Mouse (Mus musculus): ENCODE data around the gene Synpo2l. TPM values are rescaled to one million over a fixed set of nuclear protein-coding genes. Genes with fewer than 3 reads are reported as not detected.

Synpo2l gene
- total and polyA plus RNA-seq, 2 experiments from 2014 or later: 0.28 to 0.33 TPM

DNA sequence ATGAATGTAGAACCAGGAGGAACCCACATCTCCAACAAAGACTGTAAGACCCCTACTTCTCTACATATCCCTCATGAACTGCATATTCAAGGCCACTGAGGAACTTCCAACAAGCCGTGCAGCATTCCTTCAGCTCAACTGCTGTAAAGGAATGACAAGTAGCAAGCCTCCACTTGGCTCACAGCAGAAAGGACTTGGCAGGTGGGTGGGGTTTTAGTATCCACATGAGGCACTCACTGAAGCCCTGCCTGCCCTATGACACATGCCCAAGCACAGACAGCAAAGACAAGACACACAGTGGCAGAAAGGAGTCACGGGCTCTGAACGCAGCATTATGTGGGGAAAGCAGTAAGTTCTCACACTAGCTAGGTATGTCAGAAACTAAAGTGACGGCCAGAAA is 58.0 kb downstream of the Synpo2l start:
- H3K4me1 ChIP-seq (ENCODE audit: insufficient read depth, low read length): no peaks in the 10 kb centered on the region
- DNase-seq (ENCODE audit: low spot score) (no peak), ATAC-seq (ENCODE audit: low FRiP score) (no peak)
- H3K36me3 ChIP-seq (ENCODE audit: insufficient read depth, low read length): no peaks in the 10 kb centered on the region
- H3K27me3 ChIP-seq (ENCODE audit: insufficient read depth, low read length): no peaks in the 10 kb centered on the region
- TF ChIP-seq CTCF (IDR thresholded peaks at IDR 0.05): no peak
- no peaks in the 10 kb centered on the region for H3K9me3 ChIP-seq (ENCODE audit: low read length)
- H3K9ac ChIP-seq (replicated peaks; ENCODE audit: low read length, poor library complexity, severe bottlenecking): no peak overlapping the region
- no peak overlapping the region for H3K27ac ChIP-seq (ENCODE audit: low read depth, low read length)
- no peak overlapping the region for H3K4me3 ChIP-seq (ENCODE audit: low read depth, low read length)
- WGBS: 89% methylated on average over 4 of the region's 4 CpGs
- H3K4me2 ChIP-seq (ENCODE audit: low read depth, low read length, poor library complexity, severe bottlenecking): no peak overlapping the region

GRCm38 (mm10) chr14:20609519-20609918 is 58.6 kb downstream of the Synpo2l start:
- Histone ChIP-seq H3K27ac (ENCODE audit: low read depth, low read length) (no peak overlapping the region), H3K27me3 (ENCODE audit: insufficient read depth, low read length) (no peaks in the 10 kb centered on the region), H3K36me3 (ENCODE audit: insufficient read depth, low read length) (no peaks in the 10 kb centered on the region), H3K4me3 (ENCODE audit: low read depth, low read length) (no peak overlapping the region), H3K4me1 (ENCODE audit: insufficient read depth, low read length) (no peaks in the 10 kb centered on the region), H3K9ac (replicated peaks; ENCODE audit: low read length, poor library complexity, severe bottlenecking) (no peak overlapping the region), H3K9me3 (ENCODE audit: low read length) (no peaks in the 10 kb centered on the region), H3K4me2 (ENCODE audit: low read depth, low read length, poor library complexity, severe bottlenecking) (no peak overlapping the region)
- ATAC-seq (ENCODE audit: low FRiP score): no peak
- no peak for DNase-seq (ENCODE audit: low spot score)
- 92% methylated on average over 3 of the region's 3 CpGs for WGBS
- TF ChIP-seq CTCF (IDR thresholded peaks at IDR 0.05): no peak

Small RNAs within 50 kb of the gene (microRNA-seq; reads per million reads assigned to microRNA genes)
- 3.0 reads per million for gene Mir6946 (ENCODE audit: borderline number of aligned reads)

Other genes starting within 250 kb of the Synpo2l start
- gene Cfap70, start 216.1 kb downstream of the Synpo2l start, total RNA-seq (2014; rRNA removed): 1.1 and 2.8 TPM in 2 replicates
- 1.5 and 3.4 TPM in 2 replicates for gene Cfap70, start 216.1 kb downstream of the Synpo2l start, polyA plus RNA-seq (2015; fragmentation: Nextera tagmentation; extraction: Ambion mirVana)
- 22.5 and 26.7 TPM in 2 replicates for gene Anxa7, start 188.2 kb downstream of the Synpo2l start, total RNA-seq (2014; rRNA removed)
- 14.9 and 16.0 TPM in 2 replicates for gene Anxa7, start 188.2 kb downstream of the Synpo2l start, polyA plus RNA-seq (2015; fragmentation: Nextera tagmentation; extraction: Ambion mirVana)
- gene Mss51, start 171.5 kb downstream of the Synpo2l start, total RNA-seq (2014; rRNA removed): 0.11 and 0.66 TPM in 2 replicates
- gene Mss51, start 171.5 kb downstream of the Synpo2l start, polyA plus RNA-seq (2015; fragmentation: Nextera tagmentation; extraction: Ambion mirVana): 0.11 and 0.15 TPM in 2 replicates
- 147 and 223 TPM in 2 replicates for gene Ppp3cb, start 121.8 kb downstream of the Synpo2l start, total RNA-seq (2014; rRNA removed)
- gene Ppp3cb, start 121.8 kb downstream of the Synpo2l start, polyA plus RNA-seq (2015; fragmentation: Nextera tagmentation; extraction: Ambion mirVana): 102 and 124 TPM in 2 replicates
- 25.5 and 29.5 TPM in 2 replicates for gene Usp54, start 27.3 kb downstream of the Synpo2l start, total RNA-seq (2014; rRNA removed)
- gene Usp54, start 27.3 kb downstream of the Synpo2l start, polyA plus RNA-seq (2015; fragmentation: Nextera tagmentation; extraction: Ambion mirVana): 6.0 and 7.3 TPM in 2 replicates
- gene Myoz1, start 11.8 kb downstream of the Synpo2l start, total RNA-seq (2014; rRNA removed): not detected in 2 replicates
- 0.56 TPM in 1 of 2 replicates, not detected in the other for gene Myoz1, start 11.8 kb downstream of the Synpo2l start, polyA plus RNA-seq (2015; fragmentation: Nextera tagmentation; extraction: Ambion mirVana)
- 90.2 and 141 TPM in 2 replicates for gene Sec24c, start 6.0 kb upstream of the Synpo2l start, total RNA-seq (2014; rRNA removed)
- 62.4 and 63.7 TPM in 2 replicates for gene Sec24c, start 6.0 kb upstream of the Synpo2l start, polyA plus RNA-seq (2015; fragmentation: Nextera tagmentation; extraction: Ambion mirVana)
- 21.0 and 22.8 TPM in 2 replicates for gene Fut11, start 26.6 kb upstream of the Synpo2l start, total RNA-seq (2014; rRNA removed)
- gene Fut11, start 26.6 kb upstream of the Synpo2l start, polyA plus RNA-seq (2015; fragmentation: Nextera tagmentation; extraction: Ambion mirVana): 23.0 and 23.7 TPM in 2 replicates
- 122 and 180 TPM in 2 replicates for gene Chchd1, start 34.7 kb upstream of the Synpo2l start, total RNA-seq (2014; rRNA removed)
- gene Chchd1, start 34.7 kb upstream of the Synpo2l start, polyA plus RNA-seq (2015; fragmentation: Nextera tagmentation; extraction: Ambion mirVana): 186 and 195 TPM in 2 replicates
- gene Zswim8, start 39.2 kb upstream of the Synpo2l start, total RNA-seq (2014; rRNA removed): 154 and 183 TPM in 2 replicates
- gene Zswim8, start 39.2 kb upstream of the Synpo2l start, polyA plus RNA-seq (2015; fragmentation: Nextera tagmentation; extraction: Ambion mirVana): 35.1 and 37.8 TPM in 2 replicates
- gene Ndst2, start 66.2 kb upstream of the Synpo2l start, total RNA-seq (2014; rRNA removed): 20.5 and 23.2 TPM in 2 replicates
- gene Ndst2, start 66.2 kb upstream of the Synpo2l start, polyA plus RNA-seq (2015; fragmentation: Nextera tagmentation; extraction: Ambion mirVana): 14.0 and 14.1 TPM in 2 replicates
- gene Camk2g, start 125.7 kb upstream of the Synpo2l start, total RNA-seq (2014; rRNA removed): 239 and 267 TPM in 2 replicates
- gene Camk2g, start 125.7 kb upstream of the Synpo2l start, polyA plus RNA-seq (2015; fragmentation: Nextera tagmentation; extraction: Ambion mirVana): 261 and 284 TPM in 2 replicates
- 0.93 and 2.1 TPM in 2 replicates for gene Plau, start 168.3 kb upstream of the Synpo2l start, total RNA-seq (2014; rRNA removed)
- gene Plau, start 168.3 kb upstream of the Synpo2l start, polyA plus RNA-seq (2015; fragmentation: Nextera tagmentation; extraction: Ambion mirVana): 0.27 and 0.44 TPM in 2 replicates

Data from midbrain, postnatal 0 days (tissue).